Mouse (Mus musculus) heart, postnatal 4 days (tissue): Measurements from ENCODE around the gene Bgn. TPM values are rescaled to one million over a fixed set of nuclear protein-coding genes. Genes with fewer than 3 reads are reported as not detected.

Experiments
- DNase-seq: peaks from one replicate; pipeline ENCODE4 v3.0.0; 2021
- total RNA-seq, 2 experiments: library from RNA; stranded (reverse); gene quantifications; 2 replicates each; pipeline ENCODE4 v1.2.3; 2021

Gene Bgn
- total RNA-seq, 2 experiments from 2014 or later, result 286 to 313 TPM

DNA sequence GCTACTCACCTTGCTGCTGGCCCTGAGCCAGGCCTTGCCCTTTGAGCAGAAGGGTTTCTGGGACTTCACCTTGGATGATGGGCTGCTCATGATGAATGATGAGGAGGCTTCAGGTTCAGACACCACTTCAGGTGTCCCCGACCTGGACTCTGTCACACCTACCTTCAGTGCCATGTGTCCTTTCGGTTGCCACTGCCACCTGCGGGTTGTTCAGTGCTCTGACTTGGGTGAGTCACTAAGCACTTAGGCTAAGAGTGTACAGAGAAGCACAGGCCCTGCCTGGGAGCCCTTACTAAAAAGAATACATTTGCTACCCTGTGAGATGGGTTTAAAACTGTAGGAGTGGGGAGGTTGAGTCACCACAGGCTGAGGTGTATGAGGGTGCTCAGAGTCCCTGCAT lies 7.4 kb downstream of the Bgn start:
- DNase-seq, result no peak

DNA sequence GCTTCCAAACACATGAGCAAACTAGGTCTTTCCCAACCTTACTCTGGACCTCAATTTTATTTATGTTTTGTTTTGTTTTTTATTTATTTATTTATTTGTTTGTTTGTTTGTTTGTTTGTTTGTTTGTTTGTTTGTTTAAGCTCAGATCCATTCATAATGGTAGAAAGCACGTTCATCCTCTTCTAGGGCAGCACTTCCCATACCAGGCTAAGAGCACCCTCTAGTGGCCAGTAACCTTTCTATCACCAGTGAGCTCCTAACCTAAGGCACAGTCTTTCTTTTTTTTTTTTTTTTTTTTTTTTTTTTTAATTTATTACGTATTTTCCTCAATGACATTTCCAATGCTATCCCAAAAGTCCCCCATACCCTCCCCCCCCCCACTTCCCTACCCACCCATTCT lies 10.2 kb downstream of the Bgn start:
- peak; percentile 74 for DNase-seq

DNA sequence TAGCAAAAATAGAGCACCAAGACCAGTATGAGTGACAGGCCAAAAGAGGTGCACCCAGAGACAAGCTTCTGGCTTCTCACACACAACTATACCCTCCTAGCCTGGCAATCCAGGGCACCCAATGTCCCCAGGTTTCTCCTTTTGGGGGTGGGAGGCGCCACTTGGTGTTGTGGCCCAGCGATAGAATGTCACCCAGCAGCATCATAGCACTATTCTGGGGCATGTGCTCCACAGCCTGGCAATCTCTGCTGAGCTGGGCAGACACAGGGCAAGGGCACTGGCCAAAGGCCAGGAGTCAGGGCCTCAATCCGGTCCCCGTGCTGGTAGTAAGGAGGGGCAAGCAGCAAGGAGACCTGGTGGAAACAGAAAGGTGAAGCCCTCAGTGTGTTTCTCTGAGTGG lies 13.3 kb downstream of the Bgn start:
- DNase-seq, result peak; percentile 44

DNA sequence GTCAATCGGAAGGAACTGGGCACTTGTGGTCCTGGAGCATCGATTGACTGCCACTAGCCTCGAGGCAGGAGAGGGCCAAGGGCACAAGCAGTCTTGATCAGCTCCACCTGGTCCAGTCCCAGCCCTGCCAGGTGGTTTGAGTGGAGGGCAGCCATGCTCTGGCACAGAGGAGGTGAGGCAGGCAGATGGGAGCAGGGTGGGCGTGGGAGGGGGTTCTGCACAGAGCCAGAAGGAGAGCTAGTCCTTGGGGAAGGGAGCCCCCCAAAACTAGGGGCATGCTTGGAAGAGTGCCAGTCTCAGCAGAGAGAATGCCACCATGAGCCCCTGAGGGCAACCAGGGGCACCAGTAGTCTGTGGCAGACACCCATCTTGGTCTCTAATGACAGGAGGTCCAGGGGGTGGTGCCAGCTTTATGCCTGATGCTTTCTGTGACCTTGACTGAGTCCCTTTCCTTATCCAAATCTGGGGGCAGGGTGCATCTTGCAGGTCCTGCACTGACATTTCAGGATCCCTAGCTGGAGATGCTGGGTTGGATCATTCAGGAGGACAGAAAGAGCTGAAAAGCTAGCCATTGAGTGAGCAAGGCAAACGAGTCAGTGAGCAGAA lies 21.8 kb downstream of the Bgn start:
- no peak for DNase-seq

DNA sequence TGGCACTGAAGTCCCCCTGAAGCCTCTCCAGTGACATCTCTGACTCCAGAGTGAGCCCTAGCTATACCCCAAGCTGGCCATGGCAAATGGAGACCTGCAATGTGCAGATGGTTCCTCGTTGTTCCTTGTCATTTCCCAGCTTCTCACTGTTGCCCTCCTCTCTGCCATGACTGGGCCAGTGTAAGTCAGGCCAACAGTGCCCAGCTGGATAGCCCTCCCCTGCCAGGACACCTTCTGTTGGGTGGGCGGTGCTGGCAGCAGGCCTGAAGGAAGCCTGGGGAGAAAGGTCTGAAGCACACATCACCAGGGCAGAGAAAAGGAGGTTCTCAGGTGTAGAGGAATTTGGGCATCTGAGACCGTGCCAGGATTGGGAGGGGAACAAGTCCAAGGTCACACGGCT lies 23.2 kb downstream of the Bgn start:
- no peak for DNase-seq

DNA sequence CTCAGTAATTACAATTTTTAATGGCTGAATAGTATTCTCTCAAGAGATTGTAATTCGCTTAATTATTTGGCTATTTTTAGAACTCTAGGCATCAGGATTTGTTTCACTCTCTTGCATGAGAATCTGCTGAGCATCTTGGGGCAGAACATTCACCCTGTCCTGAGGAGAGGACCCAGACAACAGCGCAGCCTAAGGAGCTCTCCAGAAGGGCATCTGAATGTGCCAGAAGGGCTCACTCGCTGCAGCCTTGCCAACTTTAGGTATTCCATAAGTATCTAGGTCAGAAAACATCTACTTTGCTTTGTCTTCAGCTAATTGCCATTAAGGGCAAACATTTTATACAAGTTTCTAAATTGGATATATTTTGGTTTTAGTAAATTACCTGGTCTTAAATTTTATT lies 25.8 kb downstream of the Bgn start:
- DNase-seq, result no peak

DNA sequence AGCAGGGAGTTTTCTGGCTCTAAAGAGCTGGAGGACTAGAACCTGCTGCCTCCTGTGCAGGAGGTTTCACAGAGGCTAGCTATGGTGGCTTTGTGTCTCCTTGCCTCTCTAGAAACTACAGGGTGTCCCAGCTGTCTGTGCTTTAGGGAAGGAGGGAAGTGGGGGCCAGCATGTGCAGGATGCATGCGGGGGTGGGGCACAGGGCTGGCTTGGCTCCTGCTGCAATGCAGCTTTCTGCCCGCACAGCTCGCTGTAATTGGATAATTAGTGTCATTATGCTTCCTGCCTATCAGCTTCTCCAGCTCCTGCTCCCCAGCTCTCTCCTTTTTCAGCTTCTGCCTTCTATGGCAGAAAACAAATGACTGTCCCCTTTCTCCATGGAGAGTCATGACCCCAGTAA lies 29.5 kb downstream of the Bgn start:
- no peak for DNase-seq

DNA sequence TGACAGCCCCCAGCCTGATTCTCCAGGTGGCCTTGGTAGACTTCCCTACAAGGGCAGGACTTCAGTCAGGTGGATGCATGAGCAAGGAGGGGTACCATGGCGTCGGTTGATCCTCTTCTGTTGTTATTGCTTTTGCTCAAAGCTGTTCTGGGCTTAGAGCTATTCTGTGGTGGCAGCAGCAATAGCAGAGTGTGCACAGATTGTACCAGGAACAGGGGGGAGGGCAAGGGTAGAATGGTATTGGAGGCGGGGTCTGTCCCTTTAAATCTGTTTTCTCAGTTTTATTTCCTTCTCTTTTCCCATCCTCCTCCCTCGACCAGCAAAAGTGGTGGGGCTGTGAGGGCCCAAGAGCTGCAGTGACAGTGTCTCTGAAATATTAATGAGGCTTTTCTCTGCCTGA lies 33.2 kb downstream of the Bgn start:
- DNase-seq, result no peak

DNA sequence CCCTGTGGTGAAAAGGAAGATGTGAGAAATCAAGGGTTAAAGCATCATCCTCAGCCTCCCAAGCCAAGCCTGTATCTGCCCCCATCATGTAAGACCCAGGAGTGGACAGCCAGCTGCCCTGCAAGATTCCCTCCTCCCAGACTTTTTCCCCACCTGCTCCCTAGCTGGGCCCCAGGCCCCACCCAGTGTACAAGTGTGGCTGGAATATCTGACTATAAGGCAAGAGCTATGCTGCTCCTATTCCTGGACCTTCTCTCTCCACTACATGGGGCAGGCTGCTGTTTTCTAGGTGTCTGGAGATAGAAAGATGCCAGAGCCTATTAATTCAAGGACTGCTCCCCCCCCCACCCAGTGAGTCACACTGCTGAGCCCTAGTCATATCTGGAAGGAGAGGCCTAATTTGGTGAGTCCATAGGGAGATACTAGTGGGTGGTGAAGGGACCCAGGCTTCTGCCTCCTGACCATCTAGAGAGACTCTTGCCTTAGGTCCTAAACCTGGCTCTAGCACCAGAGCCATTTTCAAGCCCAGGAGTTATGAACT lies 33.7 kb downstream of the Bgn start:
- no peak for DNase-seq

DNA sequence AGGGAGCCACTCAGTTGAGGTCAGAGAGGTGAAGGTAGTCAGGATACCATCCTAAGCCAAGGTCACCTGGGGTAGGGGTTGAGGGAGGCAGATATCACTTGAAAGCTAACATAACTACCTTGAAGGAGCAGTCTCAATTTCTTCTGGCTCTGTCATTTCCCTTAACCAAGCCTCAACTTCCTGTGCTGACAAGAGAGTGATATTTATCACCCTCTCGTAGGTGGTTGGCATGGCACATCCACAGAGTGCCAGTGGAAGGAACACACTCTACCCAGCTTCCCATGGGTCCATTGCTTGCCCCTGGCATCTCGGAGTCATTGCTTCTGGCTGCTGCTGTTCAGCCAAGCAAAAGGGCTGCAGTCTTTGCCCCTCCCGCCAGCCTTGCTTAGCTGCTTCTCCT lies 37.3 kb downstream of the Bgn start:
- no peak for DNase-seq

DNA sequence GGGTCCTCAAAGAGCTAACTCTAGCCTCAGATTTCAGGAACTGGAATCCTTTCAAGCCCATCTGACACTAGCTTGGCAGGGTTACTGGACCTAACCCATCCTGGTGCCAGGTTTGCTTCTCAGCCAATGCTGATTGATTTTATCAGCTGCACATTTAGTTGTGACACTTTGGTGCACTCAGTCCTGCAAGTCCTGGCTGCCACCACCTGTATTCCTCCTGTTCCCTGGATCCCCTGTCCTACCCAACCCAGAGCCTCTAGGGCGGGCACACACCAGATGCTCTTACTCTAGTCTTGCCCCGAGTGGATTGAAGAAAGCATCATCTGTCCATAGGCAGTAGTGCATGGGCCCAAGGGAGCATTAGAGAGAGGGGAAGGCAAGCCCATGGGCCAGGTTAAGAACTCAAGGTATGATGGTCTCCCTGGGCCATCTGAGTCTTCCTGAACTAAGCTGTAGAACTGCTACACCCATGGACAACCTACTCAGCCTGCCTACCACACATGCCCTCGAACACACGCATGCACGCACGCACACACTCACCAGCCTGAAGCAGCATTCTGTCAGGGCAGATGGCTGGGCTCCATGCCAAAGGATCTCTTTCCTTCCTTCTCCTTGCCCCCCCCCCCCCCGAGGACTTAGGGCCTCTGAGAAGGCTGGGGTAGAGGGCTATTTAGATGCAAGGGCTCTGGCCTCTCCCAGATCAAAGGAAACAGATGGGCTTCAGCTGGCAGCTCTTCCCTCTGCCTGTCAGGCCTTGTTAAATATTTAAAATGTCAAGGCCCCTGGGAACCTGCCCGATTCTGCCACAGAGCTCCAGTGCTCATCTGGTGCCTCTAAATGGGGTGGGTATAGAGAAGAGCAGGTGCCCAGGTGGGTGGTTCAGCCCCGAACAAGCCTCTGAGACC lies 41.2 kb downstream of the Bgn start:
- DNase-seq, result no peak

DNA sequence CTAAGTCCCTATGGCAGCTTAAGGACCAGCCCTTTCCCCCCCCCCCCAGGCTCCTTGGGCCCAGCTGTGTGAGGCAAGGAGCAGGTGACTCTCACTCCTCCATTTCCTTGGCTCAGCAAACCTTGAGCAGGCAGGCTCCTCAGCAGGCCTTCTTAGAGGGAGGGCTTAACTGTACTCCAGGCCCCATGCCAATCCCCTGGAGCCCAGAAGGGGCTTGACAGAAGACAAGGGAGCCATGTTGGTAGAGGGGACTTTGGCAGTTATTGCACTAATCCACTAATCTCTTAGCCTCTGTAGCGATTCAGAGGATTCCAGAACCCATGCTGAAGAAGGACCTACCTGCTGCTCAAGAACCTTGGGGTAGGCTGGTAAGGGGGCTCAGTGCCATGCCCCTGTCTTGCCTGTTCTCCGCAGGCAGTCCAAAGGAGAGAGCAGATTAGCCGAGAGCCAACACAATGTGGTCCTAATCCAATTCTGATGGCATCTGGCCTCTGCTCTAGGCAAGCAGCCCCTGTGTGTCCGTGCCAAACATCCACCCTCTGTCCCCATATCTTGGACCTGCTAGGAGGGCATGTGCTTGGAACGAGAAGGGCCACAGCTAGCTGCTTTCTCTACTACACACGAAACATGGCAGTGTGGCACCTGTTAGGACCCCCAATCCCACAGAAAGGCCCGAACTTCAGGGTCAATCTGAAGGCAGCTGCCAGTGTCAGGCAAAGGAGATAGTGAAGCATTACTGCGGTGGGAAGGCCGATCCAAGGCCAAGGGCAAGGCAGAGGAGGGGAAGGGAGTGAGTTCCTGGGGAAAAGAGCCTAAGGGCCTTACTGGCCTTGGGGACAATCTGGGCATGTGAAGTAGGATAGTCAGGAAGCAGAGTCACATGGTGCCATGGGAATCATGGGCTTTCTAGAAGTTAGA lies 42.1 kb downstream of the Bgn start:
- no peak for DNase-seq

DNA sequence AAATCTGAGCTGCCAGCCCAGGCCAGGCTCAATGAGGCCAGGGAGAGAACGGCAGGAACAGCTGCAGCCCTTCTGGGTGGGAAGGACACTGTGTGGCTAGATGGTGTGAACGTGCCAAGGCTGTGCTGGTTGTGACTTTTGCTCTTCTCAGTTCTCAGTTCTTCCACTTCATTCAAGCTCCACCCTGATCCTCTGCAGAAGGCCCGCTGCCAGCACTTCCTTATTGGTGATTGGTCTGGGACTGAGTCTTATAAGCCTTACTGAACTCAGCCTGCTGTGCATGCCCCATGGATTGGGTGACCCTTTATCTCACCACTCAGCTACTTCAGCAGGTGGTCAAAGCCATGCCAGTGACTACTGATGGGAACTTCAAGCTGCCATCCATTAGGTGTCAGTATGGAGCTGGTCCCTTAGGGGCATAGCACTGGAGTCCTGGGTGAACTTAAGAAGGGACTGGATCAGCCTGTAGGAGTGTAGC lies 43.0 kb downstream of the Bgn start:
- DNase-seq, result peak; percentile 14

DNA sequence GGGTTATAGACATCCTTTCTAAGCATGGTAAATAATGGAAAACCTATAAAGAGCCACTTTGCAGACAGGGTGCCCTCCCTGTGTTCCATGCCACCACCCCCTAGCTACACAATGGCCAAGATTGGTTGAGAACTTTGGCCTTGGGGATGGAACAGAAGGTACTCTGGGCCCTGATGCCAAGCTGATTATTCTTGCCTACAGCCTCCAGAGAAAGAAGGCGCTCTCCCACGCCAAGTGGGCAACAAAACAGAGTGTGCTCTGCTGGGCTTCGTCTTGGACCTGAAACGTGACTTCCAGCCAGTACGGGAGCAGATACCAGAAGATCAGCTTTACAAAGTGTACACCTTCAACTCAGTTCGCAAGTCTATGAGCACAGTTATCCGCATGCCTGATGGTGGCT lies 54.5 kb downstream of the Bgn start:
- DNase-seq, result no peak

DNA sequence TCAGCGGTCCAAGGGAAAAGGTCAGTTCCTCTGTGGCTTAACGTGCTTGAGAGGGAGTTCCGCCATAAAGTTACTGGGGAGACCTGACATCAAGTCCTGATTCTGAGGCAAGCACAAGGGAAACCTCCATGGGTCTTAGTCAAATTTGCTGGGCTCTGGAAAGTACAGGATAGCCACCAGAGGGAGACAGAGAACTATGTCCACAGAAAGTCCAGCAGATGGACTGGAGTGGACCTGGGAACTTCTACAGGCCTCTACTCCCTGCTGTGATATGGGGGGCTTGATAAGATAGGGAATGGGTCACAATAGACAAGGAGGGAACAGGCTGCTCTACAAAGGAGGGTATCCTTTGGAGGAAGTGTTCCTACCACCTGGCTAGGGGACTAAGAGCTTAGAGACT lies 59.9 kb downstream of the Bgn start:
- peak; percentile 24 for DNase-seq

Other genes with a start within 250 kb of the Bgn start
- not detected for gene Xlr4c, start 240.5 kb upstream of the Bgn start, total RNA-seq
- gene Xlr3c, start 218.2 kb upstream of the Bgn start, total RNA-seq, result not detected
- gene Xlr5a, start 190.6 kb upstream of the Bgn start, total RNA-seq, result not detected
- not detected for gene Xlr5c, start 190.6 kb upstream of the Bgn start, total RNA-seq
- gene Gm45015, start 146.8 kb upstream of the Bgn start, total RNA-seq, result not detected
- gene Zfp275, start 141.0 kb upstream of the Bgn start, total RNA-seq, result 10 to 100 TPM; 12.2 to 12.3 TPM
- not detected for gene Gm18336, start 84.9 kb upstream of the Bgn start, total RNA-seq
- not detected for gene Zfp92, start 72.5 kb upstream of the Bgn start, total RNA-seq
- not detected for gene Trex2, start 48.3 kb upstream of the Bgn start, total RNA-seq
- 10 to 100 TPM; 27.4 to 27.7 TPM for gene Haus7, start 24.6 kb upstream of the Bgn start, total RNA-seq
- gene Atp2b3, start 19.5 kb downstream of the Bgn start, total RNA-seq, result under 1 TPM; 0.12 to 0.32 TPM
- gene Dusp9, start 155.8 kb downstream of the Bgn start, total RNA-seq, result under 1 TPM; 0.18 to 0.19 TPM
- 10 to 100 TPM; 10.4 to 12.7 TPM for gene Pnck, start 176.5 kb downstream of the Bgn start, total RNA-seq
- gene Slc6a8, start 189.5 kb downstream of the Bgn start, total RNA-seq, result 100 to 1,000 TPM; 120 TPM
- 10 to 100 TPM; 94.0 to 99.8 TPM for gene Bcap31, start 232.6 kb downstream of the Bgn start, total RNA-seq
- gene Abcd1, start 233.0 kb downstream of the Bgn start, total RNA-seq, result 10 to 100 TPM; 20.4 to 20.7 TPM